11 mouse cellular contexts compared by ENCODE assay signal in genomic region chr15:97311211-97311610, GRCm38 (mm10).
"Had no signal": no experiment of that assay in that cellular context is flagged by ENCODE, and none has a peak within 500 bp of the region (broad histone marks: within the 10 kb centered on the region; RNA-seq: fewer than 3 reads in every experiment).

No protein-coding gene starts in this region.

- H3K4me3 ChIP-seq: limb, embryonic 15.5 days; liver, embryonic 12.5 days; megakaryocyte, embryonic 14.5 days; midbrain, embryonic 12.5 days; neural tube, embryonic 12.5 days had no signal

- H3K4me2 ChIP-seq: limb, embryonic 15.5 days; liver, embryonic 12.5 days; lung, embryonic 14.5 days; midbrain, embryonic 12.5 days; neural tube, embryonic 12.5 days had no signal

- H3K4me1 ChIP-seq: limb, embryonic 15.5 days; liver, embryonic 12.5 days; megakaryocyte, embryonic 14.5 days; neural tube, embryonic 12.5 days had no signal

- H3K9me3 ChIP-seq: limb, embryonic 15.5 days; liver, embryonic 12.5 days; midbrain, embryonic 12.5 days; neural tube, embryonic 12.5 days had no signal

- H3K9ac ChIP-seq: limb, embryonic 15.5 days; liver, embryonic 12.5 days; lung, embryonic 14.5 days; midbrain, embryonic 12.5 days; neural tube, embryonic 12.5 days had no signal

- DNase-seq: kidney, adult 8-10 months; kidney, postnatal 25 days; lung, embryonic 14.5 days; lung, postnatal 10 days; thymus, postnatal 25 days had no signal

- H3K27ac ChIP-seq: limb, embryonic 15.5 days; liver, embryonic 12.5 days; midbrain, embryonic 12.5 days; neural tube, embryonic 12.5 days had no signal

- ATAC-seq: intestine, postnatal 0 days had no signal

- H3K36me3 ChIP-seq: limb, embryonic 15.5 days; liver, embryonic 12.5 days; midbrain, embryonic 12.5 days; neural tube, embryonic 12.5 days had no signal

- H3K27me3 ChIP-seq: limb, embryonic 15.5 days; liver, embryonic 12.5 days; midbrain, embryonic 12.5 days; neural tube, embryonic 12.5 days had no signal
